Mouse (Mus musculus) kidney, embryonic 15.5 days (tissue): ENCODE data around the gene Bri3bp. TPM values are rescaled to one million over a fixed set of nuclear protein-coding genes. Genes with fewer than 3 reads are reported as not detected.

Experiments
- ATAC-seq: fragments of 200-750 bp; cut with Nextera tagmentation; replicated peaks from 2 replicates; pipeline ENCODE4 v1.8.0; 2017; ENCODE audit warnings: moderate TSS enrichment; ENCODE audit not compliant: low FRiP score
- H3K27ac ChIP-seq: fragments of 300-500 bp; sonication (generic); 2 replicates; pipeline ENCODE4 v1.5.1; 2015; ENCODE audit warnings: mild to moderate bottlenecking, inconsistent platforms
- H3K27me3 ChIP-seq: fragments of 300-500 bp; sonication (generic); 2 replicates; pipeline ENCODE4 v1.6.1; 2015; ENCODE audit warnings: inconsistent platforms
- H3K36me3 ChIP-seq: fragments of 300-500 bp; sonication (generic); 2 replicates; pipeline ENCODE4 v1.6.1; 2015; ENCODE audit warnings: inconsistent platforms
- H3K4me1 ChIP-seq: fragments of 300-500 bp; sonication (generic); 2 replicates; pipeline ENCODE4 v1.6.1; 2015; ENCODE audit warnings: inconsistent platforms
- H3K4me2 ChIP-seq: fragments of 300-500 bp; sonication (generic); 2 replicates; pipeline ENCODE4 v1.6.1; 2015; ENCODE audit warnings: moderate library complexity, mild to moderate bottlenecking, inconsistent platforms
- H3K4me3 ChIP-seq: fragments of 300-500 bp; sonication (generic); replicated peaks from 2 replicates; pipeline ENCODE4 v1.5.1; 2015; ENCODE audit warnings: mild to moderate bottlenecking, inconsistent platforms
- H3K9ac ChIP-seq: fragments of 300-500 bp; sonication (generic); 2 replicates; pipeline ENCODE4 v1.6.1; 2015; ENCODE audit warnings: mild to moderate bottlenecking, inconsistent platforms
- H3K9me3 ChIP-seq: fragments of 300-500 bp; sonication (generic); replicated peaks from 2 replicates; pipeline ENCODE4 v1.6.1; 2016; ENCODE audit warnings: inconsistent platforms
- WGBS: fragments of 180-500 bp; shearing (Covaris S2); methylation state at CpG from one replicate; pipeline ENCODE4 v1.1.7; 2015; ENCODE audit warnings: mixed read lengths; 5-methylcytosine and 5-hydroxymethylcytosine counted together
- polyA plus RNA-seq: library from polyadenylated mRNA; unstranded; fragments of >200 nt; fragmentation: Nextera tagmentation; extraction: Ambion mirVana; gene quantifications from 2 replicates; pipeline ENCODE4 v1.2.1, GENCODE M21; 2015

The Bri3bp gene
- polyA plus RNA-seq, 1 experiment from 2014 or later, result 41.5 TPM

DNA sequence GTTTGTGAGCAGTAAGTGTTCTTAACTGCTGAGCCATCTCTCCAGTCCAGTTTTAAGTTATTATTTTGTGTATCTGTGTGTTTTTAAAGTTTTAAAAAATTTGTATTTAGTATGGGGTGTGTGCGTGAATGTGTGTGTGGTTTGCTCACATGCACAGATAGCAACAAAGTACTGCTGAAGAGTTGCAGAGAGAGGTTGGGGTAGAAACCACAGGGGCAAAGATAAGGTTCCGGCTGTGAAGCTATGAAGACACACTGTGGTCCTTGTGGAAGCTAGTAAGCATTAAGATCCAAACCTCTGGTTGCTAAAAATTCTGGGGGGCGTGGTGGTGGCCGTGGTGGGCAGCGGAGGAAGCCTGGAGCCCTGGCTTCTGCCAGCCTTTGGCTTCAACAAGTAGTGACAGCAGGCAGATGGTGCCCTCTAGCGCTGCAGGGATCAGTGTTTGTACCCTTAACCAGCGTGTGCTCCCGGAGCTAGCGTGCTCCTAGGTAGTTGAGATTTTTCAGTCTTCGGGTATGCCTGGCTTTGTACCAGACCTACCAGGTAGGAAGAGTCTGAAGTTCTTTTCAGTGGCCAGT lies 20.6 kb downstream of the Bri3bp start:
- Histone ChIP-seq H3K9me3 (no peaks in the 10 kb centered on the region), H3K27ac (no peak overlapping the region), H3K4me2 (no peak overlapping the region), H3K27me3 (no peaks in the 10 kb centered on the region), H3K9ac (no peak overlapping the region), H3K36me3 (no peaks in the 10 kb centered on the region; the same call in 1 of the 2 replicates), H3K4me3 (no peak overlapping the region), H3K4me1 (peaks cover 5% of the 10 kb centered on the region)
- no peak for ATAC-seq
- WGBS, result 46% methylated on average over 10 of the region's 10 CpGs

DNA sequence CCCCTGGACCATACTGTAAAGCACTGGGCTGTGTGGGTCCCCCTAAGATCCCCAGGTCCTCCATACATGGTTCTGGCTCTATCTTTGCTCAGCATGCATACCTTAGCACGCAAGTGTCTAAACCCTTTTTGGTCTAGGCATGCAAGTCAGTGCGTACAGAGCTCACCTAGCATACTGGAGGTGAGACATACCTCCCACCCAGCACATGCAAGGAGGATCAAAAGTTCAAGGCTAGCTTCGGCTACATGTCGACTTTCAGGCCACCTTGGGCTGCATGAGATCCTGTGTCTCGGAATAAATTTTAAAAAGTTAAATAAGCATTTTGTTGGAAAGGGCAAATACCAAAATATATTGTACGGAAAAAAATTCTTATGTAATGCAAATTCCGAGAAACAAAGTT lies 23.8 kb downstream of the Bri3bp start:
- H3K9ac ChIP-seq, result no peak overlapping the region

DNA sequence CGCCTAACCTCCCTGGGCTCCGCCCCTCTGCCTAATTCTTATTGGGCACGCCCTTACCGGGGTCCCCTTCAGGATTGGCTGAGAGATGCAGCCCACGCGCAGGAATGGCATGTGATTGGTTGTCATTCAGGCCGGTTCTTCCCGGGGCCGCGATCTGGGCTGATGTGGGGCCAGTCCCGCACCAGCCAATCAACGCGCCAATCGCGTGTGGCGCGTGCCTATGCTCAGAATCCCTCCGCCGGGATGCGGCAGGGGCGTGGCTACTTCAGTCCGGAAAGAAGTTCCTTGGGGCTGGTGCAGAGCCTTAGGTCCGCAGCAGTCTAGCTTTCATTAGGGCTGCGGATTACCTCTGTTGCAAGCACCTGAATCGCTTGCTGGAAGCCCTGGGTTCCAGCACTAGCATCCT lies 24.3 kb downstream of the Bri3bp start:
- H3K4me2 ChIP-seq, result peak overlapping the region; percentile 53
- H3K4me1 ChIP-seq, result peaks cover 5% of the 10 kb centered on the region
- WGBS, result under 1% methylated on average over 25 of the region's 25 CpGs
- H3K27ac ChIP-seq, result no peak overlapping the region
- H3K36me3 ChIP-seq, result no peaks in the 10 kb centered on the region
- no peaks in the 10 kb centered on the region for H3K27me3 ChIP-seq
- no peaks in the 10 kb centered on the region for H3K9me3 ChIP-seq
- no peak overlapping the region for H3K9ac ChIP-seq
- H3K4me3 ChIP-seq, result peak overlapping the region; percentile 35
- peak; percentile 100 for ATAC-seq

More for the DNA sequence above, 23.8 kb downstream of the Bri3bp start:
- no peaks in the 10 kb centered on the region for H3K27me3 ChIP-seq
- peak overlapping the region; percentile 18; the same call in 1 of the 2 replicates for H3K27ac ChIP-seq
- H3K4me3 ChIP-seq, result peak overlapping the region; percentile 35
- ATAC-seq, result peak; percentile 5; the same call in 1 of the 2 replicates
- 39% methylated on average over 7 of the region's 7 CpGs for WGBS
- H3K36me3 ChIP-seq, result no peaks in the 10 kb centered on the region
- no peaks in the 10 kb centered on the region for H3K9me3 ChIP-seq
- H3K4me1 ChIP-seq, result peaks cover 5% of the 10 kb centered on the region
- peak overlapping the region; percentile 53 for H3K4me2 ChIP-seq

DNA sequence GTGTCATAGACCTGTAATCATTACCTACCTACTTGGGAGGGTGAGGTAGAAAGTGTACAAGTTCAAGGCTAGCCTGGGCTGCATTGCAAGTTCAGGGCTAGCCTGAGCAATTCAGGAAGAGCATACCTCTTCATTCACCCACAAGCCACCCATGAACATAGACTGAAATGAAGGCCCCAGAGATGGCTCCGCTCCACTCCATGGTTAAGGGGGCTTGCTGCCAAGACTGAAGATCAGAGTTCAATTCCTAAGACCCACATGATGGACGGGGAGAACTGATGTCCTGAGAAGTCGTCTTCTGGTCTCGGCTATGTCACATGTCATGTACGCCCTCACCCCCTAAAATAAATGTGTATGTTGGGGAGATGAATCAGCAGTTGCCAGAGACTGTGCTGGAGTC lies 25.1 kb downstream of the Bri3bp start:
- no peaks in the 10 kb centered on the region for H3K9me3 ChIP-seq
- peaks cover 5% of the 10 kb centered on the region for H3K4me1 ChIP-seq
- 89% methylated on average over 5 of the region's 5 CpGs for WGBS
- H3K27me3 ChIP-seq, result no peaks in the 10 kb centered on the region
- ATAC-seq, result no peak
- H3K4me2 ChIP-seq, result 0 out of 2 replicates have a peak overlapping the region, but pooled peaks have one; percentile 53
- H3K36me3 ChIP-seq, result no peaks in the 10 kb centered on the region
- H3K27ac ChIP-seq, result no peak overlapping the region
- no peak overlapping the region for H3K4me3 ChIP-seq
- H3K9ac ChIP-seq, result no peak overlapping the region

DNA sequence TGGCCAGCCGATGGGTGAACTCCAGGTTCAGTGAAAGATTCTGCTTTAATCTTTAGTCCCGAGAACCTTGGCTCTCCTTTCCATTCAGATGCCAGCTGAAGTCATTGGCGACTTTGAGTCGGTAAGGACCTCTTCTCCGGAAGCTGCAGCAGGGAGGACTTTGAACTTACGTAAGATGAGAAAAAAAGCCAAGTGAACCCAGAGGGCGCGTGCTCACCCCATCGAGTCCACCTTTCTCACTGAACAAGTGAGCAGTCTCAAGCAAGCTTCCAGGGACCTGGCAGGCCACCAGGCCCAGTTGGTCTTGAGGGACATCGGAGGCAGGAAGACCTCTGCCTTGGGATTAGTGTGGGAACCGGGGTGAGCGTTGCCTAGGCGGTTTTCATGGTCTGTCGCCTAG lies 25.9 kb downstream of the Bri3bp start:
- WGBS, result 82% methylated on average over 14 of the region's 14 CpGs
- no peak overlapping the region for H3K4me3 ChIP-seq
- no peak overlapping the region for H3K9ac ChIP-seq
- no peaks in the 10 kb centered on the region for H3K27me3 ChIP-seq
- H3K4me1 ChIP-seq, result peaks cover 5% of the 10 kb centered on the region
- no peak overlapping the region for H3K4me2 ChIP-seq
- H3K27ac ChIP-seq, result peak overlapping the region; percentile 4; the same call in 1 of the 2 replicates
- H3K9me3 ChIP-seq, result no peaks in the 10 kb centered on the region
- ATAC-seq, result no peak
- H3K36me3 ChIP-seq, result no peaks in the 10 kb centered on the region

DNA sequence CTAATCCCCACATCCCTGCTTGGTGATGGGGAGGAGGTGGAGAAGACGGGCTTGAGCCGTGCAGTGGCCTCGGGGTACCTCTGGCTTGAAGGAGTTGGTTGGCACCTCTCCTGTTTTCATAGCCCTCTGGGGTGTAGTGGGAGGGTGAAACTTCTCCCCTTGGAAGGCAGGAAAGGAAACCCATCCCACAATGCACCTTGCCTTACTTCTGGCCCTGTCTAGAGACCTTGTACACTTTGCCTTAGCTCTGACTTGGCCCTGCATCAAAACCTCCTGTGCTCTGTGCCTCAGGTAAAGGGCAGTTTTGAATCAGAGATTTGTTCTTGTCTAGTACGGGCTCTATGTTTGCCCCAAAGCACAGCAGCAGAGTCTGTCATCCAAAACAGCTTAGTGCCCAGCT lies 29.3 kb downstream of the Bri3bp start:
- H3K9me3 ChIP-seq, result no peaks in the 10 kb centered on the region
- no peak overlapping the region for H3K9ac ChIP-seq
- H3K36me3 ChIP-seq, result no peaks in the 10 kb centered on the region
- no peak for ATAC-seq
- WGBS, result 83% methylated on average over 4 of the region's 4 CpGs
- peak overlapping the region; percentile 37; the same call in 1 of the 2 replicates for H3K27ac ChIP-seq
- no peak overlapping the region for H3K4me2 ChIP-seq
- H3K4me3 ChIP-seq, result no peak overlapping the region
- H3K27me3 ChIP-seq, result no peaks in the 10 kb centered on the region
- no peaks in the 10 kb centered on the region for H3K4me1 ChIP-seq

DNA sequence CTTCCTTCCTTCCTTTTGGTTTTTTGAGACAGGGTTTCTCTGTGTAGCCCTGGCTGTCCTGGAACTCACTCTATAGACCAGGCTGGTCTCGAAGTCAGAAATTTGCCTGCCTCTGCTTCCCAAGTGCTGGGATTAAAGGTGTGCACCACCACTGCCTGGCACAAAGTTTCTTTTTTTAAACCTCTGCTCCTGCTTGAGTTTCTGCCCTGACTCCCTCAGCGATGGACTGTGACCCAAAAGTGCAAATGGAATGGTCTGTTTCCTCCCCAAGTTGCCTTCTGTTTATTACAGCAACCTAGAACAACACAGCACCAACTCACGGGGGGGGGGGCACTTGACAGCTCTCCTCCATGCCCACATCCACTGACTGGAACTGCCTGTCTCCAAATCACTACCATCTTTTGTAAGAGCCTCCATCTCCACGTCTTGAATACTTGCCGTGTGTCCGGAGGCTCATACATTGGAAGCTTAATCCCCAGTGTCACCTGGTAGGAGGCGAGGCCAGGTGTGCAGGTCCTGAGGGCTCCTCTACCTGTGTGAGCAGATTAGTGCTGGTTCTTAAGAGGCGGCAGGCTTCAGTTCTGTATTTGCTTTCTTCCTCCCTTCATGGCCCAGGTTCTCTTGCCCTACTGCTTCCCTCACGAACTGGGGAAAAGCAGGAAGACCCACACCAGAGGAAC lies 31.6 kb downstream of the Bri3bp start:
- Histone ChIP-seq H3K36me3 (no peaks in the 10 kb centered on the region), H3K27me3 (no peaks in the 10 kb centered on the region), H3K9ac (no peak overlapping the region), H3K9me3 (no peaks in the 10 kb centered on the region), H3K4me3 (no peak overlapping the region), H3K4me2 (no peak overlapping the region), H3K4me1 (peaks cover 22% of the 10 kb centered on the region), H3K27ac (no peak overlapping the region)
- 72% methylated on average over 9 of the region's 9 CpGs for WGBS
- no peak for ATAC-seq

DNA sequence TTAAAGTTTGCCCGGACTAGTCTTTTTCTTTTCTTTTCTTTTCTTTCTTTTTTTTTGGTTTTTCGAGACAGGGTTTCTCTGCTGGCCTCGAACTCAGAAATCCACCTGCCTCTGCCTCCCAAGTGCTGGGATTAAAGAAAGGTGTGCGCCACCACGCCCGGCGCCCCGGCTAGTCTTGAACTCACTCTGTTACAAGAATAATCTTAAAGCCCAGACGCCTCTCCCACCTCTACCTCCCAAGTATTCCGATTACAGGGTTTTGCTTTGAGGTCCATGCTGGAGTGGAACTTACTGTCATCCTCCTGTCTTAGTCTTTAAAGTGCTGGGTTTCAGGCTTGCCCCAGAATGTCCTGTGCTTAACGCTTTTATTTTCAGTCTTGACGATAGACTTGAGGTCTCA lies 33.7 kb downstream of the Bri3bp start:
- no peak for ATAC-seq
- peak overlapping the region; percentile 70 for H3K4me3 ChIP-seq
- H3K9ac ChIP-seq, result peak overlapping the region; percentile 32; the same call in 1 of the 2 replicates
- no peaks in the 10 kb centered on the region for H3K27me3 ChIP-seq
- H3K9me3 ChIP-seq, result no peaks in the 10 kb centered on the region
- H3K36me3 ChIP-seq, result no peaks in the 10 kb centered on the region
- H3K27ac ChIP-seq, result no peak overlapping the region
- H3K4me2 ChIP-seq, result peak overlapping the region; percentile 93
- WGBS, result 55% methylated on average over 12 of the region's 12 CpGs
- peaks cover 28% of the 10 kb centered on the region for H3K4me1 ChIP-seq

DNA sequence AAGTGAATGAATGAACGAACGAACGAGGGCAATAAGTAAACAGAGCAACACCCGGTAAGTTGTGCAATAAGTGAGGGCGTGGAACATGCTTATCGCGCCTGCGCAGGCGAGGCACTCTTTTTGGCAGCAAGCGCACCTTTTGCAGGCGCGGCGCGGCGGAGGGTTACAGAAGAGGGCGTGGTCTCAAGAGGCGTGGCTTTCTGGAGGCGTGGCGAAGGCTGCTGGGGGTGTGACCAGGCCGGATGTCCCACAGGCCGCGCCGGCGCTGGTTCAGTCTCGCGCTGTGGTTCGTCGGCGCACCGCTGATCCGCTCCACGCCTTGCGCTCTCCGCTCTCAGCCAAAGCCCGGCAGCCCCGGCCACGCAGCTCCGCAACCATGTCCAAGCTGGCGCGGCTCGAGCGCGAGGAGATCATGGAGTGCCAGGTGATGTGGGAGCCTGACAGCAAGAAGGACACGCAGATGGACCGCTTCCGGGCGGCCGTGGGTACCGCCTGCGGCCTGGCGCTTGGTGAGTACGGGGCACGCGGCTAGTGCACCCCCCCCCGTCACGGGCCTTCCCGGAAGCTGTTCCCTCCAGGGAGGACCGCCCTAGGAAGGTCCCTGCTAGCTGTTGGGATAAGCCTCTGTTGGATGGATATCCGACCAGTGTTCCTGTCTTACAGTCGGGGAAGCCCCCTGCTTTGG lies 34.4 kb downstream of the Bri3bp start, which contains the start of gene Aacs:
Gene Aacs, plus strand, starts transcription at position 214 of the 685 bp plus-strand sequence.
- under 1% methylated on average over 60 of the region's 60 CpGs for WGBS
- no peaks in the 10 kb centered on the region for H3K9me3 ChIP-seq
- H3K4me1 ChIP-seq, result peaks cover 31% of the 10 kb centered on the region
- H3K36me3 ChIP-seq, result no peaks in the 10 kb centered on the region
- peak within 1 kb of the TSS; percentile 67 for H3K9ac ChIP-seq
- peak within 1 kb of the TSS; percentile 93 for H3K4me2 ChIP-seq
- H3K4me3 ChIP-seq, result peak within 1 kb of the TSS; percentile 70
- peak; percentile 93 for ATAC-seq
- H3K27ac ChIP-seq, result peak within 1 kb of the TSS; percentile 85
- H3K27me3 ChIP-seq, result no peaks in the 10 kb centered on the region

DNA sequence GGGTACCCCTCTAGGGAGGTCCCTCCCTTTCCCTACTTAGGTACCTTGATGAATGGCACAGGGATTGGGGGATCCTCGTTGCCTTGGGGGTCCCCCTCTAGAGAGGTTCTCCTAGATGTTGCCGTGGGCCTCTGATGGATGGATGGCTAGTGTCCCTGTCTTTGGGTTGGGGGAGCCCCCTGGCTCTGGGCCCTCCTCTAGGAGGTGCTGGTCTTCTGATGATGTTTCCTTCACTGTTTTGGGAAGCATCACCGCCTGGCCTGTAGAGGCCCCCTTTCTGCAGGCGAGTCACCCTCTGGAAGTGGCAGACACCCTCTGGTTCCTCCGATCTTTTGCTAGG lies 34.9 kb downstream of the Bri3bp start:
- Histone ChIP-seq H3K36me3 (no peaks in the 10 kb centered on the region), H3K4me1 (peaks cover 32% of the 10 kb centered on the region), H3K9me3 (no peaks in the 10 kb centered on the region), H3K4me3 (peak overlapping the region; percentile 70), H3K27ac (peak overlapping the region; percentile 85), H3K9ac (peak overlapping the region; percentile 67), H3K27me3 (no peaks in the 10 kb centered on the region), H3K4me2 (peak overlapping the region; percentile 93)
- WGBS, result 16% methylated on average over 5 of the region's 5 CpGs
- peak; percentile 52 for ATAC-seq

DNA sequence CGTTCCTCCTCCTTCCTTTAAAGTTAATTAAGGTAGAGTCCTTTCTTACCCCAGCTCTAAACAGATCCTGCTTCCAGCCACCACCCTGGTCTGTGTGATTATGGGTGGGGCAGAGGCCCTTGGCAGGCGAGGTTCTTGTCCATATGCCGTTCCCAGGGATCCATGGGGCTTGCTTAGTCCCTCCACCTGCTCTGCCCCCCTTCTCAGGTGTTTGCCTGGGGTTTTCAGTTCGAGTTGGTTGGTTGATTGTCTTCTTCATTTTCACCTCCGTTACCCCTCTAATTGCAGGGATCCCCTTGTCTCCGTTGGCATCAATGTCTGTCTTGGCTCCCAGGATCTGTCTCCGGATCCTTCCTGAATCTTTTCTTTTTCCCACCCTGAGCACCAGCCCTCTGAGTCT lies 35.4 kb downstream of the Bri3bp start:
- no peak for ATAC-seq
- Histone ChIP-seq H3K9me3 (no peaks in the 10 kb centered on the region), H3K4me3 (peak overlapping the region; percentile 70), H3K4me2 (peak overlapping the region; percentile 93), H3K9ac (peak overlapping the region; percentile 67), H3K4me1 (peaks cover 32% of the 10 kb centered on the region), H3K27me3 (no peaks in the 10 kb centered on the region), H3K27ac (no peak overlapping the region), H3K36me3 (peaks cover 3% of the 10 kb centered on the region; the same call in 1 of the 2 replicates)
- WGBS, result 51% methylated on average over 7 of the region's 7 CpGs

DNA sequence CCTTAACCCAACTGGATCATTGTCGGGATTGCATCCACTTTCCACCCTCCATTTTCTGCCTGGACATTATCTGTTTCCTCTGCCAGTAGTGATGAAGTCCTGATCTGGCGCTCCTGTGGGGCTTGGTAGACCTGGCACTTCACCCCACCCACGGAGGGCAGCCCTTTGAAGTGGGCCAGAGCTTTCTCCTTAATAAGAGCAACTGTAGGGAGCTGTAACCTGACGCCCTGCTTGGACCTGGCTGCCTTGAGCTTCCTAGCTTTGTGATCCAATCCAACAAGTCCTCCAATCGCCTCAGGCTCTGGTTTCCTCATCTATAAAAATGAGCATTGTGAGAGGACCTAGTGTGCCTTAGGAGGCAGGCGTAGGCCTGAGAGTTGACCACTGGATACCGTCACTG lies 36.2 kb downstream of the Bri3bp start:
- Histone ChIP-seq H3K4me2 (peak overlapping the region; percentile 93), H3K9me3 (no peaks in the 10 kb centered on the region), H3K27ac (no peak overlapping the region), H3K27me3 (no peaks in the 10 kb centered on the region), H3K36me3 (peaks cover 4% of the 10 kb centered on the region; the same call in 1 of the 2 replicates), H3K4me3 (peak overlapping the region; percentile 70), H3K4me1 (peaks cover 32% of the 10 kb centered on the region), H3K9ac (no peak overlapping the region)
- ATAC-seq, result no peak
- WGBS, result 39% methylated on average over 7 of the region's 7 CpGs
